Mouse (Mus musculus) heart, adult 18-20 months (tissue): ENCODE results near the gene Vmn1r195. TPM values are rescaled to one million over a fixed set of nuclear protein-coding genes. Genes with fewer than 3 reads are reported as not detected.
"Not testable (repeated sequence)": the region's sequence is repeated elsewhere in the genome, so short reads cannot be mapped to it uniquely, and the experiment has no call there.

Experiments
- DNase-seq, 2 experiments: peaks; one replicate each; pipeline ENCODE4 v3.0.0; 2021 to 2022; ENCODE audit warnings: mixed read lengths in 1 of 2
- long read RNA-seq, 2 experiments: library from polyadenylated mRNA; stranded (forward); transcript quantifications; one replicate each; pipeline ENCODE4 v2.0.0; 2021
- total RNA-seq, 2 experiments: library from RNA; stranded (reverse); gene quantifications; 2 replicates each; pipeline ENCODE4 v1.2.3; 2021

Vmn1r195 gene
- not detected for total RNA-seq
- long read RNA-seq, experiment 1 = 0 reads
- long read RNA-seq, experiment 2 = 0 reads

DNA sequence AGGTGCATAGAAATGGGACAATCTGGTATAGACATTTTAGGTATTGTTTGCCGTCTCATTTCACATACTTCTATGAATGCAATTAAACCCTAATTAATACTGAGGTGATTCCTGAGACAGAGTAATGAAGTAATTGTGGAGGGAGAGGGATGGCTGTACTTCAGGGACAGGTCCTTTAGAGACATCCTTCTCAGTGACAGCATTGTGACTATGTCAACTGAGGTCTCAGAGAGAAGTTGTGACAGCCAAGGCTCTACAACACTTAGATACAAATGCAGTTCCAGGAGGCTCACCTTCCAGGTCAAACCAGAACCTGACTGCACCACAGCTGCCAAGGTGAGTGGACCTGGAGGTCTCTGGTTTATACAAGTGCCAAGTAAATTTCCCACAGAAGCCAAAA is at the start of gene Vmn1r195:
Gene Vmn1r195, plus strand, starts transcription at position 301 of the 400 bp plus-strand sequence.
- not testable (repeated sequence) for DNase-seq

DNA sequence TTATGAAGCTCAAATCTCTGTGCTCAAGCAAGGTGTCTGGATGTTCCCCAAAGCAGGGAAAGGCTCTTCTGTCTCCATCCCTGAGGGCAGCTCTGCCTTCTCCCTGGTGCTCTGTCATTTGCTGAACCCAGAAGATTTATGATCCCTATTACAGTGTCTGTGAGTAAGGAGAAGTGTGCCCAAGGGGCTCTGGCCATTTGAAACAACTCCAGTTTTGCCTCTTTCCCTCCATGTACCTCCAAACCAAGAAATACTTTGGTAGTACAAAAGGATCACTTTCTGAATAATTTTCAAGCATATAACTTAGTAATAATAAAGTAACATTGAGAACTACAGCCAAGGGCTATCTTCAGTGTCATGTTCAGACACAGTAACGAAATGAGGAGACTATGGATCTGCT is 47.3 kb upstream of the Vmn1r195 start, which contains the start of gene Vmn1r193:
Gene Vmn1r193, minus strand, starts transcription at position 101 of the 400 bp plus-strand sequence.
- not testable (repeated sequence) for DNase-seq

DNA sequence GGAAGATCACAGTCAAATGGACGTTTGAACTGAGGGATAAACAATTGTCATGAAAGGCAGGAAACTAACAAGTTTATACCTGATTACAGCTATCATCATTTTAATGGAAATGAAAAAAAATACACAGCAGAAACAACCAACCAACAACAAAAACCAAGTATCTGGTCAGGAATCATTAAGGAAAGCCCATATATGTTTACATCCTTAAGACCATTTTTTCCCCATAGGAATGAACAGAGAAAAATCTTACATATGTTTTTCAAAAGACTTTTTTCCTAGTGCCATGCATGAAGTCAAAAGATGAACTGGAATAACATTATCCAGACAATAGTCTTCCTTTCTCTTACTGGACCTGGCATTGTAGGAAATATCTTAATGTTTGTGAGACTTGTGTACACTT is 26.4 kb upstream of the Vmn1r195 start, which contains the start of gene Vmn1r194:
Gene Vmn1r194, plus strand, starts transcription at position 301 of the 400 bp plus-strand sequence.
- no peak for DNase-seq

DNA sequence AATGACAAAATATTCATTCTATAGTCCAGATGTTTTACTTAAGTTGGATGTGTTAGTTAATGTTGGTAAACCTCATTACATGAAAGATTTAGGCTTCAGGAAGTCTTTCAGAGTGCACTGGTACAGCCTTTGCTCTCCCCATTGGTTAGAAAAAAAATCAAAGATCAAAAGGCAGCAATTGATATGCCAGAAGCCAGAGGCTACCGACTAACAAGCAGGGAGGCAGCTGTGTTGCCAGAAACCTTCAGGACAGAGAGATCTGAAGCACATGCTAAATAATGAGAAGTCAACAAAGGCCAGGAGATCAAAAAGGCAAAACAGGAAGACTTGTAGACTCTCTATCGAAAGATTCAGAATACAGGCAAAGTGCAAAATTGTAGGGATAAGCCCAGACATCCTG is 1.4 kb downstream of the Vmn1r195 start:
- DNase-seq = no peak

DNA sequence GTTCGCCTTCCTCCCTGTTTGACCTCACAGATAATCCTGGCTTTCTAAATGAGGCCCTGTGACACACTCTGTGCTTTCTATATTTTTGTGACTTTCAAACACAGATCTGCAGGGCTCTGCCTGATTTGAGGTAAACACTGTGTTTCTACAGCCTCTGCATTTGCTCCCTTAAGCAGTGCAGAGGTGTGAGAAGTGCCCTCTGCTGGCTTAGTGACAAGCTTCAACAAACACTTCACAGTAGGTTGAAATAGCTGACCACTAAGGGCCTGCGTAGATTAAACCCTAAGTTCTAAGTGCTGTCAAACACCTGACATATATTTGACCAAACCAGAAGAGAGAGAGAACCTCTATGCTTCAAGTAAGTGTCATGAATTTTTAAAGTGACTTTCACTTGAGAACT is 14.3 kb downstream of the Vmn1r195 start:
- DNase-seq = no peak

DNA sequence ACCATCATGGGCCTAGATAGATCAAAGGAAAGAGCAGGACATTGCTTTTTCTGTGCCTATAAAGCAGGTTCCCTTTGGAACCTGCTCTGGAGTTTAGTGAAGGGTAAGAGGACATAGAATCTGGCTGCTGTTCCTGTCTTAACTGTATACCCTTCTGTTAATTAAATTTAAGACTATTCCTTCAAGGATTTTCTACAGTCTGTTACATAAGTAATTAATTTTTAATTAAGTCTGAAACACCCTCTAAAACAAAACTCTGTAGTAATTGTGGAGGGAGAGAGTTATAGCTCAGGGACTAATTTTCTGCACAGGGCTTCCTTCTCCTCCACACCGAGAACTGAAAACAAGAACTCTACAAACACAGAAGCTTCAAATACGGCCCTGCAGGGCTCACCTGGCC is 19.3 kb downstream of the Vmn1r195 start, which contains the start of gene Vmn1r196:
Gene Vmn1r196, plus strand, starts transcription at position 301 of the 400 bp plus-strand sequence.
- DNase-seq = no peak

DNA sequence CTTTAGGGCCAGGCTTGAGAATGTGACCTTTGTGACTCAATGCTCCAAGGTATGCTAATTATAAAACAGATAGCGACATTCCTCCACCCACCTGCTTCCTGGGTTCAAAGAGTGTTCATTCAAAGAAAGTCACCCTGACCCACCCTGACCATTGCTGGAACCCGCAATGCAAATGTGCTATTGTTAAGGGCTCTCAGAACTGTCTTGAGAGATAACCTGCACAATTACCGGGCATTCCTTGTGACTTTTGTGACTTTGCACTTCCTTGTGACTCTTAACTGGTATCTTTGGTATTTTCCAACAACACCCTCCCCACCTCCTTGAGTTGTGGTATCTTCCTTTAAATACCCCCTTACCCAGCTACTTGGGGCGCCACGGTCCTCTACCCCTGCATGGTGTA is 37.8 kb downstream of the Vmn1r195 start:
- not testable (repeated sequence) for DNase-seq

DNA sequence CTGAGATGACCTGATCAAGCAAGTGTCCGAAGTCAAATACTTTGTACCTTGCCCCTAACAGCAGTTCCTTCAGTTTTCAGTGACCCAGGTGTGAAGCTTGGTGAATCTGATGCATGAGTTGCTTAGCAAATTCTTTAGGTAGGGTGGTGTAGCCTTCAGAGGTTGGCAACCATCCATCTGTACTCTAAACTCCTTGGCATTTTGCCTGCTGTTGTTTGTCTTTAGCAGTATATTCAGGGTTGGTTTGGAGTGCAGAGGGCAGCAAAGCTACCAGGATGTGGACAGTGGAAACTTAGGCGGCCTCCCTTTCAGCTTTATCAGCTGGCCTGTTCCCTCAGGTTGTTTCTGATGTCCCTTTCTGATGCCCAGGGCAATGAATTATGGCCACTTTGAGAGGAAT is 45.0 kb downstream of the Vmn1r195 start:
- DNase-seq = no peak

DNA sequence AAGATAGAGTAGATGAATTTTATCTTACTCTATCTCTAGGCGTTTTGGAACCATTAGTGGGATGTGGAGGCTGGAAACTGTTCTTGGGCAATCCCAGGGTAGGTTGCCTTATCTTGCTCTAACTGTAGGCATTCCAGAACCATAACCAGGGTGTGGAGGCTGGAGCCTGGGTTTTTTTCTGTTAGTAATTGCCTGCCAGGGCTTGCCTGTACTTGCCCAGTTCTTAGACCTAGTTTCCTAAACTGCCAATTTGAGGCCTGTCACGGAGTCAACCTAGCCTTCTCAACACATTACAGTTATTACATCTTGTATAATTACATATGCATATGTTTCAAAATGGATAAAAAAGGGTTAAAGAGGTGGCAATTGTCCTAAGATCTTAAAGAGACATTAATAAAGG is 47.0 kb downstream of the Vmn1r195 start:
- no peak for DNase-seq

DNA sequence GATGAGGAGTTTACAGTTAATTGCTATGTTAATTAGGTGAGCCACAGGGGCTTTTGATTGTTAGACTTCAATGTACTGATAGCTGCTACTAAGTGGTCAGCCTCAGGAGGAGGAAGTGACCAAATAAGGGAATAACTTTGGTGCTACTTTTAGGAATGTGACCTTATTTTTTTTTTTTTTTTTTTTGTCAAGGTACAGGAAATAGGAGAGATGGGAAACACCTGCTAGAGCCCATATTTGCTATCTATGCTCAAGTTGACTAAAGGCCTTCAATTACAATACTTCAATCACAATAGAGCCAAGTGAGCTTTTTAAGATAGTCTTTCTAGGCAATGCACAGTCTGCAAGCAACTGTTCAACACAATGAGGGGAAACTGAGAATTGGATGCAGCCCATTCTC is 49.8 kb downstream of the Vmn1r195 start:
- no peak for DNase-seq

DNA sequence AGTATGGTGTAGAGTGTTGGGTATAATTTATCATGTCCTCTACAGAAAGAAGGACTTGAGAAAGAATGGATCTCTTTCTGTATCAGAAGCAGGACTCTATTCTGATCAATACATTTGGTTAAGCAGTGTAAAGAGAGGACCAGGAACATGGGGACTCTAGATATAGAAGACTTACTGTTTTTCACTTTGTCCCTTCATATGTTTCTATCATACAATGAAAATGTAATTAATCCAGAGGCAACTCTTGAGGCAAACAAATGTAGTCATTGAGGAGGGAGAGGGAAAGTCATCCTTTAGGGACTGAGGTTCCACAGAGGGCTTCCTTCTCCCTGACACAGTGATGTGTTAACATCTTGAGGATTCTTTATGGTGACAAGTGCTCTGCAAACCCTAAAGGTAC is 54.0 kb downstream of the Vmn1r195 start, which contains the start of gene Vmn1r197:
Gene Vmn1r197, plus strand, starts transcription at position 301 of the 400 bp plus-strand sequence.
- no peak for DNase-seq

Other genes with a start within 250 kb of the Vmn1r195 start
- gene Hist1h2ah, start 235.0 kb upstream of the Vmn1r195 start, total RNA-seq = 10 to 100 TPM; 10.9 to 12.6 TPM
- gene Hist1h2bk, start 234.7 kb upstream of the Vmn1r195 start, total RNA-seq = 10 to 100 TPM; 15.2 to 16.5 TPM
- gene Hist1h4i, start 229.2 kb upstream of the Vmn1r195 start, total RNA-seq = 10 to 100 TPM; 15.0 to 20.2 TPM
- 10 to 100 TPM in 1 of 2 experiments, 1 to 10 TPM in 1; 7.7 to 10.8 TPM for gene Hist1h2ag, start 227.6 kb upstream of the Vmn1r195 start, total RNA-seq
- 1 to 10 TPM; 2.8 to 6.2 TPM for gene Hist1h2bj, start 227.3 kb upstream of the Vmn1r195 start, total RNA-seq
- gene Vmn1r188, start 186.1 kb upstream of the Vmn1r195 start, total RNA-seq = not detected
- not detected for gene Vmn1r189, start 164.7 kb upstream of the Vmn1r195 start, total RNA-seq
- gene Vmn1r191, start 86.6 kb upstream of the Vmn1r195 start, total RNA-seq = not detected
- gene Vmn1r192, start 79.4 kb upstream of the Vmn1r195 start, total RNA-seq = not detected
- gene Vmn1r193, start 47.4 kb upstream of the Vmn1r195 start, total RNA-seq = not detected
- gene Vmn1r194, start 26.3 kb upstream of the Vmn1r195 start, total RNA-seq = not detected
- gene Vmn1r196, start 19.4 kb downstream of the Vmn1r195 start, total RNA-seq = not detected
- not detected for gene Vmn1r197, start 54.1 kb downstream of the Vmn1r195 start, total RNA-seq
- gene Vmn1r198, start 79.8 kb downstream of the Vmn1r195 start, total RNA-seq = not detected
- gene Vmn1r199, start 109.3 kb downstream of the Vmn1r195 start, total RNA-seq = not detected
- not detected for gene Vmn1r200, start 119.9 kb downstream of the Vmn1r195 start, total RNA-seq
- not detected for gene Vmn1r201, start 201.4 kb downstream of the Vmn1r195 start, total RNA-seq
- not detected for gene Vmn1r202, start 234.9 kb downstream of the Vmn1r195 start, total RNA-seq
- gene Vmn1r203, start 247.6 kb downstream of the Vmn1r195 start, total RNA-seq = not detected